Comparison of ENCODE assay signal across 16 mouse cellular contexts in the genomic region with DNA sequence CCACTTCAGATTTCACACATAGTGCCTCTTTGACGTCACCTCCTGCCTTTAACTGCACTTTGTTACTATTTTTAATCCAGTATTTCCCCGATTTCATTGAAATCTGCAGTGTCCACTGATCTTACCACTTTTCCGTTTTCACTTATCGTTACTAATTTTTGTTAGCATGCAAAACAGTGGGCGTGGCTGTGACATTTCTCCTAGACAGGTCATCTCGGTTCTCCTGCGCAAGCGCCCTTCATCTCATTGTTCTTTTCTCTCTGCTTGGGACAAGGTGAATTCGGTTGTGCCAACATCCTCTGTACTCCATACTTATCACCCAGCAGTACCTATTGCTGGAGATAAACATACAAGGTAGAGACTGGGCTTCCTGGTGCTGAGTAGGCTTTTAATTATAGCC. TPM values are rescaled to one million over a fixed set of nuclear protein-coding genes. Genes with fewer than 3 reads are reported as not detected.
DNase-seq lines count a peak whose midpoint lies in the region; TF ChIP-seq lines count a peak whose summit lies in the region.
"Had no signal": no experiment of that assay in that cellular context is flagged by ENCODE, and none has a peak within 500 bp of the region (broad histone marks: within the 10 kb centered on the region; RNA-seq: fewer than 3 reads in every experiment).

No protein-coding gene starts in this region.

- no peak for TF ChIP-seq CTCF in cerebellum, adult 2 months (IDR thresholded peaks at IDR 0.05; ENCODE audit: borderline replicate concordance, insufficient read depth, low read depth, low read length)
- TF ChIP-seq CTCF in left cerebral cortex, adult 2 months (IDR thresholded peaks at IDR 0.05) = no peak

- H3K27ac ChIP-seq in cerebellum, adult 2 months (ENCODE audit: insufficient read depth, low read length) = peak overlapping the region; percentile 3; the same call in 1 of the 2 replicates
- H3K27ac ChIP-seq in left cerebral cortex, adult 2 months = peak overlapping the region; percentile 36; the same call in 1 of the 2 replicates
- H3K27ac ChIP-seq: embryonic facial prominence, embryonic 13.5 days; embryonic facial prominence, embryonic 15.5 days; forebrain, embryonic 10.5 days; forebrain, embryonic 12.5 days had no signal

- intact Hi-C loops in left cerebral cortex, adult 2 months (cut with DNase I) = loop anchor here (1.0 to 2.0 kb wide), 3 partner anchors 35 to 75 kb away; a partner anchor contains a TSS
- intact Hi-C loops in left cerebral cortex, postnatal 4 days (cut with DNase I) = no loop called here

- no peaks in the 10 kb centered on the region for H3K27me3 ChIP-seq in cerebellum, adult 2 months (ENCODE audit: control insufficient read depth, insufficient read depth, low read length)
- H3K27me3 ChIP-seq: embryonic facial prominence, embryonic 13.5 days; embryonic facial prominence, embryonic 15.5 days; forebrain, embryonic 12.5 days; Patski had no signal

- no peak for DNase-seq in cerebellum, adult 2 months
- no peak for DNase-seq in cerebellum, adult 11-12 months
- DNase-seq in left cerebral cortex, adult 2 months (ENCODE audit: extremely low spot score in 1 of 2, low spot score in 2 of 2) = no peak
- DNase-seq in left cerebral cortex, postnatal 4 days = no peak
- DNase-seq in adrenal gland, adult 2 months = no peak
- DNase-seq: adrenal gland, postnatal 10 days; adrenal gland, postnatal 25 days; embryo, embryonic 11 days had no signal

- TF ChIP-seq POLR2A in cerebellum, adult 2 months (IDR thresholded peaks at IDR 0.05; ENCODE audit: borderline replicate concordance, insufficient read depth, low read length) = no peak

- H3K4me3 ChIP-seq in cerebellum, adult 2 months (replicated peaks; ENCODE audit: insufficient read depth, low read depth, low read length) = no peak overlapping the region
- no peak overlapping the region for H3K4me3 ChIP-seq in left cerebral cortex, adult 2 months
- H3K4me3 ChIP-seq: embryonic facial prominence, embryonic 13.5 days; embryonic facial prominence, embryonic 15.5 days; erythroblast, embryonic 14.5 days; forebrain, embryonic 10.5 days; forebrain, embryonic 12.5 days had no signal

- H3K4me1 ChIP-seq in cerebellum, adult 2 months (ENCODE audit: control insufficient read depth, insufficient read depth, low read length) = peaks cover 18% of the 10 kb centered on the region
- H3K4me1 ChIP-seq: embryonic facial prominence, embryonic 13.5 days; embryonic facial prominence, embryonic 15.5 days; forebrain, embryonic 10.5 days; forebrain, embryonic 12.5 days had no signal

- 86% methylated on average over 9 of the region's 9 CpGs for WGBS in cerebellum, adult 2 months

RNA-seq across cellular contexts. Expression of a gene that starts 56.3 kb away (rescaled TPM):
- polyA plus RNA-seq in cerebellum, adult 2 months (2012; rRNA removed) = 29.4 and 30.0 TPM in 2 replicates
- 10 to 100 TPM; 61.3 to 62.1 TPM for total RNA-seq in left cerebral cortex, adult 2 months (2021)
- total RNA-seq in left cerebral cortex, postnatal 4 days (2021) = 10 to 100 TPM; 28.4 to 31.5 TPM
- 1 to 10 TPM; 3.3 to 6.9 TPM for total RNA-seq in adrenal gland, adult 2 months (2021)
- 0.71 and 1.1 TPM in 2 replicates for polyA plus RNA-seq in adrenal gland, adult 2 months (2012; rRNA removed)
- total RNA-seq: common myeloid progenitor, adult 5-6 weeks had no signal
- polyA plus RNA-seq: erythroblast, embryonic 14.5 days; G1E had no signal
